Mouse (Mus musculus) ES-CJ7 (cell line): ENCODE data around the gene Siae.

Experiments used
- DNase-seq: peaks from one replicate; pipeline ENCODE4 v3.0.0; 2011; ENCODE audit warnings: low read depth, low spot score

The Siae gene

GRCm38 (mm10) chr9:37540701-37541575, 14.6 kb upstream of the Siae start:
- no peak for DNase-seq

GRCm38 (mm10) chr9:37541851-37542642, 13.5 kb upstream of the Siae start:
- peak; percentile 6 for DNase-seq

- no peak for DNase-seq
Observed at GRCm38 (mm10) chr9:37543869-37544440, 11.5 kb upstream of the Siae start.

- DNase-seq, result peak; percentile 84
Observed at GRCm38 (mm10) chr9:37544447-37545165, 10.9 kb upstream of the Siae start.

- DNase-seq, result peak; percentile 24
Observed at GRCm38 (mm10) chr9:37545166-37545610, 10.3 kb upstream of the Siae start.

GRCm38 (mm10) chr9:37545847-37546452, 9.5 kb upstream of the Siae start:
- DNase-seq, result no peak

- DNase-seq, result peak; percentile 38
Observed at GRCm38 (mm10) chr9:37546889-37547288, 8.6 kb upstream of the Siae start.

- DNase-seq, result no peak
Observed at GRCm38 (mm10) chr9:37550435-37550834, 5.1 kb upstream of the Siae start.

- DNase-seq, result peak; percentile 11
Observed at GRCm38 (mm10) chr9:37551751-37552531, 3.6 kb upstream of the Siae start.

- DNase-seq, result peak; percentile 91
Observed at GRCm38 (mm10) chr9:37552536-37553293, 2.8 kb upstream of the Siae start, which contains the start of gene Nrgn. TSS of gene Nrgn (minus strand) at chr9:37552904.

- DNase-seq, result no peak
Observed at GRCm38 (mm10) chr9:37554279-37554678, 1.2 kb upstream of the Siae start.

GRCm38 (mm10) chr9:37556366-37556765, 868 bp downstream of the Siae start:
- DNase-seq, result no peak

GRCm38 (mm10) chr9:37560617-37561016, 5.1 kb downstream of the Siae start:
- DNase-seq, result no peak

- no peak for DNase-seq
Observed at GRCm38 (mm10) chr9:37563805-37564204, 8.3 kb downstream of the Siae start.

GRCm38 (mm10) chr9:37567019-37567418, 11.5 kb downstream of the Siae start:
- DNase-seq, result no peak

- no peak for DNase-seq
Observed at GRCm38 (mm10) chr9:37567454-37567853, 12.0 kb downstream of the Siae start.

- no peak for DNase-seq
Observed at GRCm38 (mm10) chr9:37567892-37568604, 12.6 kb downstream of the Siae start.

GRCm38 (mm10) chr9:37568605-37569214, 13.2 kb downstream of the Siae start:
- DNase-seq, result no peak
